Mouse (Mus musculus) cerebellum, adult 11-12 months (tissue): ENCODE measurements around the gene Rpl13a.
A peak's percentile ranks its signal among the peaks of the same experiment; 100 is the strongest.

ENCODE experiments used
- DNase-seq: peaks from one replicate; pipeline ENCODE4 v3.0.0; 2022

Rpl13a gene

DNA sequence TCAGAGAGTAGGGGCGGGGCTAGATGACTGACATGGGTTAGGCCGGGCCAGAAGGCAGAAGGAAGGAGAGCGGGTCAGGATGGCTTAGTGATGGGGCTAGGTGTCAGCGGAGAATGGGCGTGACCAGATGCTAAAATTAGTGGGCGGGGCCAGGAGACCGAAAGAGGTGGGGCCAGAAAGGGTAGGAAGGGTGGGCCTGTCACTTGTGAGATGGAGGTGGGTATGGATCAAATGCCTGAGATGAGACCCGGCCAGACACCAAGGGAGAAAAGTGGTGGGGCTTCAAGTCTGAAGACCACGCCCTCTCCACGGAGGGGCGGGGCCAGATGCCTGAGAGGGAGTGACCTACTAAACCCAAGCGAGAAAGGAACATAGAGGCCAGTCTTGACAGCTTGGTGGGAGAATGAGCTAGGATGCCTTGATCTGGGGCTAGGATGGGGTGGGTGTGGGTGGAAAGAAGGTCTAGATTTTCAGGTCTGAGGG is 6.0 kb upstream of the Rpl13a start:
- DNase-seq, result peak; percentile 49

- peak; percentile 33 for DNase-seq
Measured at GRCm38 (mm10) chr7:45133446-45134159, 5.0 kb upstream of the Rpl13a start.

DNA sequence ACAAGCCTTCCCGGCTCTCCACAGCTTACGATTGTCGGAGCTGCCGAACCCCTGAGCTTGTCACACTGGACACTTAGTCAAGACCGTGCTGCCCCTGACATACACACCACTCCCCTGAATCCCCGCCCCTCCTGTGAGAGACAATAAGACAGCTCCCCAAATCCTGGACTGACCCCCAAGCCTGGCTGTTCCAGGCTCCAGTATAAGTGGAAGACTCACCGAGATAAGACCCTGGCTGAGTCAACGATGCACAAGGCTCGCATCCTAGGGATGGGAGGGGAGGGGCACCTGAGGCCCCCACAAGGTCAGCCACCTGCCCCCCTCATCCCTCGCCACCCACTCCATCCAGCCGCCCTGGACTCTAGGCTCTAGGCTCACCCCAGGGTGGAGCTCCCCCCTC is 3.3 kb upstream of the Rpl13a start:
- peak; percentile 50 for DNase-seq

DNA sequence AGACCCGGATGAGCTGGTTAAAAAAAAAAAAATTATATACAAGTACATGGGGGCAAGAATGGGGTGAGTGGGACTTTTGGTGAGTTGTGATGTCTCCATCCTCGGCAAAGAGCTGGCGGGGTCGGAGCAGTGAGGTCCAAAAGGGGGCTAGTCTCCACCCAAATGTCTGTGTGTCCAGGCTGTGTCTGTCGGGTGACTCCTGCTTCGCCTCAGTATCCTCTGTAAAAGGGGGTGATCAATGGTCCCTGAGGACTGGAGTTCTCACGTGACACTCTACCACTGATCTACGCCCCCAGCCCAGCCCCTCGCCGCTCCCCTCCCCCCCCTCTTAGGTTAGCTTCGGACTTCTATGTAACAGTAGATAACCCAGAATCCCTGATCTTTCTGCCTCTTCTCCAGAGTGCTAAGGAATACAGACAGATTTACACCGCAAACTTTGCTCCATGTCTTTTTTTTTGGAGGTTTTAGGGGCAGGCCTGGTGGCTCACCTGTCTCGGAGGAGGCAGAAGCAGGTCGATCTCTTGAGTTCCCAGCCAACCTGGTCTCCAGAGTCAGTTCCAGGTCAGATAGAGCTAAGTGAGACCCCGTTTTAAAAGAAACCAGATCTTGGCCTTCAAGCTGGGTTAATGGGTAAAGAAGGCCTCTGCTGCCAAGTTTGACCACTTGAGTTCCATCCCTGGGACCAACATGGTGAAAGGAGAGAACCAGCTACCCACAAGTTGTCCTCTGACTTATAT is 1.4 kb upstream of the Rpl13a start:
- DNase-seq, result peak; percentile 65

GRCm38 (mm10) chr7:45129318-45129717 is 757 bp upstream of the Rpl13a start:
- no peak for DNase-seq

- no peak for DNase-seq
Measured at GRCm38 (mm10) chr7:45127700-45128224, 799 bp downstream of the Rpl13a start.

- peak; percentile 49 for DNase-seq
Measured at GRCm38 (mm10) chr7:45126844-45127699, 1.5 kb downstream of the Rpl13a start.

- DNase-seq, result peak; percentile 54
Measured at GRCm38 (mm10) chr7:45126147-45126843, 2.3 kb downstream of the Rpl13a start.

DNA sequence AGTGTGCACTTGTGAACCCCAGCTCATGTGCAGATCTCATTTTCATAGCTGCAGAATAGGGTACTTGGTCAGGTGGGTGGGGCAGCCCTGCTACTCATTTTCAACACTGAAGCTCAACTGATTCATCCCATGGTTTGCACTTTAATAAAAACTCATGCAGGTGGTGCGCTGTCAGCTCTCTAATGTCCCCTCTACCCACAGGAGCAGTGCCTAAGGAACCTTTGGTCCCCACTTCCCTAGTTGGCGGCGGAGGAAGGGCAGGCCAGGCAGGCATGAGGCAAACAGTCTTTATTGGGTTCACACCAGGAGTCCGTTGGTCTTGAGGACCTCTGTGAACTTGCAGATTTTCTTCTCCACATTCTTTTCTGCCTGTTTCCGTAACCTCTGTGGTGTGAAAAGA is 2.9 kb downstream of the Rpl13a start:
- peak; percentile 46 for DNase-seq

DNA sequence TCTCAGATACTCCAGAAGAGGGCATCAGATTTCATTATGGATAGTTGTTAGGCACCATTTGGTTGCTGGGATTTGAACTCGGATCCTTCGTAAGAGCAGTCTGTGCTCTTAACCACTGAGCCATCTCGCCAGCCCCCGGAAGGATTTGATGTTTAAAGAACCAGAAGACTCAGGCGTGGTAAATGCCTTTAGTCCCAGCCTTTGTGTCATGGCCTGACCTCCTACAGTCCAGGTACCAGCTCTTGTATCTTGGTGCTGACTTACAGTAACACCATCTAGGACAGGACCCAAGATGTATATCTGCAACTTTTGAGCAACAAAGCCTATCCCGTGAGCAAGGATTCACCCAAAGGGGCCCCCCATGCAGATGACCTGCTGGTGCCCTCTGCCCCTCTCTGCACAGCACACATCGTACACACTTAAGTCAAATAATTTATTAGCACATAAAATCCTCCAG is 3.4 kb downstream of the Rpl13a start:
- no peak for DNase-seq

DNA sequence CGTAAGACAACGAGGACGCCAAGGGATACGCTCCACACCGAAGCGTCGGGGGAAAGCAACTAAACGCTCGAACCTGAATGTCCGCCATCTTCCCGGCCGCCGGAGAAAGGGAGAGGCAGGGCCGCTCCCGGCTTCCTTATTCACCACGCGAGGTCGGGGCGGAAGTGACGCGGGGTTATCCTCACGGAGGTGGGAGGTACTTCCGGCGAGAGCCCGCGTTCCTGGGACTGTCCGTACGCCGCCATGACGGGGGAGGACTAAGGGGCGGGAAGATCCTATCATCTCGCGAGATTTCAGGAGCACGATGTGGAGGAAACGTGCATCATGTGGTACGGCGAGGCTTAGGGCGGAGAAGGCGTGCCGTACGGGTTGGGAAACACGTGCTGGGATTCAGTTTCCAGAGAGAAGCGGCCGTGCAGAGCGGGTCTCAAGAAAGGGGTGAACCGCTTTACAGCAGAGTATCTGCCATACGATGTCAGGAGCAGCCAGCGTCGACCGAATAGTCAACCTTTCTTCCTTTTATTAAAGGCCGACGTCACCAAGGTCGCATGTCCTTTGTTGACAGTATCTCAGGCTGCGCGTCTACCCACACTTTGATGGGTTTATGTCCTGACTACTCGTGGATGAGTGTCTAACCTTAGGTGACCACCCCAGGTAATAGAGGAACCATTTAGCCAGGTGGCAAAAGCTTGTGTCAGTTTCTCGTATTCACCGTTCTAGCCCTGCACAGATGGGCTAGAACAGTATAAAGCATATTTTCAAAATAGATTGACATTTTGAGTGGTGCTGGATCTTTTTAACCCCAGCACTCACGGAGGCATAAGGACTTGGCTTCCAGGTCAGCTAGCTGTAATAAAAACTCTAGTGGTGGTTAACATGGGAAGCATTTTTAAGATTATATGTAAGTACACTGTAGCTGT is 4.1 kb downstream of the Rpl13a start, which contains the start of gene Rps11:
Gene Rps11 (minus strand): TSS at position 216 of the 920 bp plus-strand sequence.
- DNase-seq, result peak; percentile 99

GRCm38 (mm10) chr7:45123186-45123570 is 5.4 kb downstream of the Rpl13a start:
- peak; percentile 41 for DNase-seq

DNA sequence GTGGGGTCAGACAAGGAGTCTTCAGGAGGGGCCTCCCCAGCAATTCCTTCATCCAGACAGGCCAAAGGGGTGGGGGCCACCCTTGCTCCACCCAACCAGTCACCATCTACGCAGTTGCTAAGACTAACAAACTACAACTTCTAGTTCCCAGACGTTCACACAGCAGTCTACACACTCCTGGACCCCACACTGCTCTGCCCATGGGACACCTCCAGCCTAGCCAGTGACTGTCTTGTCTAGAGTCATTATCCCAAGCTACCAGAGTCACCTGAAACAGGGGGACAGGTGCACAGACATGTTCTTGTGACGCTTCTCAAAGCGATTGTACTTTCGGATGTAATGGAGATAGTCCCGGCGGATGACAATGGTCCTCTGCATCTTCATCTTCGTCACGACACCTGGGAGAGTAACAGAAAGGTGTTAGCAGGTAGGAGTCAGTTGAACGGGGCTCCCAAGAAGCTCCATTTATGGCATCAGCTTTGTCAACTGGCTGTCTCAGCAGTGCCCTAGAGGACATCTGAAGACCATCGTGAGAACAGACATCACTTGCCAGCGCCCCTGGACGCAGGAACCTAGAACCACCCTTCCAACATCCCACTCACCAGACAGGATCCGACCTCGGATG is 5.9 kb downstream of the Rpl13a start:
- DNase-seq, result peak; percentile 46

- DNase-seq, result peak; percentile 41
Measured at GRCm38 (mm10) chr7:45121966-45122365, 6.6 kb downstream of the Rpl13a start.

GRCm38 (mm10) chr7:45121404-45121803 is 7.2 kb downstream of the Rpl13a start:
- peak; percentile 52 for DNase-seq

- DNase-seq, result no peak
Measured at GRCm38 (mm10) chr7:45119780-45120709, 8.5 kb downstream of the Rpl13a start.

DNA sequence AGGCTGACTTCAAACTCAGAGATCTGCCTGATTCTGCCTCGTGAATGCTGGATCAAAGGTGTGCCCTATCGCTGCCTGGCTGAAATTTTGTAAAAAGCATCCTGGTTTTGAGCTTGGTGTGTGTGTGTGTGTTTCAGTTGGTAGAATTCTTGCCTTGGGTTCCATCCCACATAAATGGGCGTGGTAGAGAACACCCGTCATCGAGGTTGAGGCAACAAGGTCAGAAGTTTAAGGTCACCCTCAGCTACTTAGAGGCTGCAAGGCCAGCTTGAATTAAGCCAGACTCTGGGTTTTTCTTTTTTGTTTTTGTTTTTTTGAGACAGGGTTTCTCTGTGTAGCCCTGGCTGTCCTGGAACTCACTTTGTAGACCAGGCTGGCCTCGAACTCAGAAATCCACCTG is 10.2 kb downstream of the Rpl13a start:
- no peak for DNase-seq

- DNase-seq, result no peak
Measured at GRCm38 (mm10) chr7:45117566-45117965, 11.0 kb downstream of the Rpl13a start.

DNA sequence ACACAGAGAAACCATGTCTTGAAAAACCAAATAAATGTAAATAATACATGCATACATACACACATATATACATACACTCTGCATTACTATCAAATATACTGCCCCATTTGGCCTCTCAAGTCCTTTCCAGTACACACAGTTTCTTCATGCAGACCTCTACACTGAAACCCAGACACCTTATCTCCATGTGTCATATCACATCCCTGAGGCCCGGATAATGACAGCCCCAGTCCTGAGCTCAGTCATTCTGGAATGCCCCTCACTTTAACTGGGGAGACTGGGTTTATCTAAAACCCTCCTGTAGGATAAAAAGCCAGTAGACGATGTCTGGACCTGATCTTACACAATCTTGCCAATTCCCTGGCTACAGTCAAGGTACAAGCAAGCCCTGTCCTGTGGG is 15.1 kb downstream of the Rpl13a start:
- DNase-seq, result no peak
